Mouse (Mus musculus): ENCODE results near the gene A930004D18Rik. TPM values are rescaled to one million over a fixed set of nuclear protein-coding genes. Genes with fewer than 3 reads are reported as not detected.

The A930004D18Rik gene
- total and polyA plus RNA-seq, 3 experiments = 0.39 to 1.8 TPM; not detected in 1

DNA sequence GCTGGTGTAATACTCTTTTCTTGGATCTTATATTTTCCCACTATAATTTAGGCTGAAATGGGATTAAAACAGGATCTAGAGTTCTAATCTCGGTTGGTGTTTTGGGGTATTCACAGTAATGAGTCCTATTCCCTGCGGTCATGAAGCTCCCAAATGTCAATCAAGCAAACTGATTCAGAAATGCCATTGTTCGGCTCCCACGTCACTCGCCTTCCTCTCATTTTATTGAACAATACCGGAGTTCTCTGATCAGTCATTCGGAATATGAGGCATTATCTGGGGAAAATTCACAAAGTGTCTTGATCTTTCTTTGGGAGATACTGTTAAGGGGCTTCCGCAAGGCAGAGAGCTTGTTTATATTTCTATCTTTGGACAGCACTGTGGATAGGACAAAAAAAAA lies 7.0 kb downstream of the A930004D18Rik start:
- DNase-seq (ENCODE audit: low read depth, low spot score) = no peak
- H3K27me3 ChIP-seq (ENCODE audit: control insufficient read depth in 1 of 2, insufficient read depth in 2 of 2, low read length in 2 of 2) = peaks cover 6 to 17% of the 10 kb centered on the region in 2 experiments
- no peak overlapping the region for H3K4me3 ChIP-seq (ENCODE audit: control insufficient read depth in 1 of 2, insufficient read depth in 1 of 2, low read depth in 2 of 2, low read length in 2 of 2)
- peaks cover 0 to 5% of the 10 kb centered on the region in 2 experiments; a peak in 1 of 4 replicates for H3K4me1 ChIP-seq (ENCODE audit: control insufficient read depth in 1 of 2, insufficient read depth in 2 of 2, low read length in 2 of 2)
- no peak overlapping the region for H3K27ac ChIP-seq (ENCODE audit: control insufficient read depth, low read depth, low read length)
- no peaks in the 10 kb centered on the region for H3K9me3 ChIP-seq (replicated peaks; ENCODE audit: insufficient read depth, low read length)
- no peaks in the 10 kb centered on the region for H3K36me3 ChIP-seq (ENCODE audit: control insufficient read depth in 1 of 2, insufficient read depth in 2 of 2, low read length in 2 of 2)
- TF ChIP-seq TCF12 (IDR thresholded peaks at IDR 0.05; ENCODE audit: low read depth, low read length) = no peak
- no peak for TF ChIP-seq MYB (IDR thresholded peaks at IDR 0.05; ENCODE audit: low read depth, low read length)
- TF ChIP-seq USF1 (IDR thresholded peaks at IDR 0.05; ENCODE audit: low read depth, low read length) = no peak
- TF ChIP-seq MEF2A (IDR thresholded peaks at IDR 0.05; ENCODE audit: extremely low read depth, insufficient replicate concordance, low read depth, low read length, poor library complexity, severe bottlenecking) = no peak
- no peak for TF ChIP-seq TAL1 (IDR thresholded peaks at IDR 0.05; ENCODE audit: low read length)
- TF ChIP-seq GABPA (IDR thresholded peaks at IDR 0.05; ENCODE audit: low read depth, low read length) = no peak
- TF ChIP-seq NRF1 (IDR thresholded peaks at IDR 0.05; ENCODE audit: insufficient read depth, low read depth, low read length, poor library complexity, severe bottlenecking) = no peak
- no peak for TF ChIP-seq GATA1 (IDR thresholded peaks at IDR 0.05; ENCODE audit: low read depth, low read length)
- no peak for TF ChIP-seq ZNF384 (IDR thresholded peaks at IDR 0.05; ENCODE audit: low read depth, low read length)
- no peak for TF ChIP-seq UBTF (IDR thresholded peaks at IDR 0.05; ENCODE audit: borderline replicate concordance, insufficient read depth, low read depth, low read length)
- no peak for TF ChIP-seq ZKSCAN1 (IDR thresholded peaks at IDR 0.05; ENCODE audit: low read depth, low read length)
- no peak for TF ChIP-seq BHLHE40 (IDR thresholded peaks at IDR 0.05; ENCODE audit: borderline replicate concordance, low read depth, low read length)
- no peak for TF ChIP-seq CHD1 (IDR thresholded peaks at IDR 0.05; ENCODE audit: low read depth, low read length)
- TF ChIP-seq HCFC1 (IDR thresholded peaks at IDR 0.05; ENCODE audit: low read depth, low read length) = no peak
- no peak for TF ChIP-seq KAT2A (conservative IDR thresholded peaks at IDR 0.05; ENCODE audit: low read depth, low read length)
- no peak for TF ChIP-seq SIN3A (IDR thresholded peaks at IDR 0.05; ENCODE audit: low read length)
- TF ChIP-seq POLR2A (IDR thresholded peaks at IDR 0.05; ENCODE audit: control insufficient read depth in 1 of 2, insufficient read depth in 1 of 2, low read depth in 1 of 2, low read length in 2 of 2, poor library complexity in 1 of 2) = no peak
- TF ChIP-seq SMC3 (IDR thresholded peaks at IDR 0.05; ENCODE audit: low read depth, low read length) = no peak
- TF ChIP-seq MAFK (IDR thresholded peaks at IDR 0.05; ENCODE audit: borderline replicate concordance, low read depth, low read length) = no peak
- TF ChIP-seq POLR2AphosphoS5 (IDR thresholded peaks at IDR 0.05; ENCODE audit: borderline replicate concordance, low read depth, low read length) = no peak
- H3K9ac ChIP-seq (ENCODE audit: control insufficient read depth, low read depth, low read length, poor library complexity, severe bottlenecking) = no peak overlapping the region
- no peaks in the 10 kb centered on the region for H3K79me2 ChIP-seq (ENCODE audit: control insufficient read depth, insufficient read depth, low read length, poor library complexity)

DNA sequence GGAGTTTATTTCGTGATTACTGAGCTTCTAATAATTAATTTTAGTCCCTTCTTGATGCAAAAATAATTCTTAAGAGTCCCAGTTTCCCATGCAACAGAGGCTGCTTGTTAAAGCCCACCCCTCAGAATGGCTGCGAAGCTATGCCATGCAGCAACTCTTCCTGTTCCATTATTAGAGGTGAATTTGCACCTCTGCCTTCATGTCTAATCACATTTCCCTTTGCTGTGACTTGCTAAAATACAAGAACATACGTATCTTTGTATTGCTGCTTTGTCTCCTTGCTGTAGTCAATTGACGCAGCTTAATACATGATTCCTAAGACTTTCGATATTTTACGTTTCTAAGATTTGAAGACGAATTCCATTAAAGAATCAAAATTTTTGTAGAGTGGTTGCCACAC lies 7.9 kb downstream of the A930004D18Rik start:
- Histone ChIP-seq H3K9ac (ENCODE audit: control insufficient read depth, low read depth, low read length, poor library complexity, severe bottlenecking) (no peak overlapping the region), H3K36me3 (ENCODE audit: control insufficient read depth in 1 of 2, insufficient read depth in 2 of 2, low read length in 2 of 2) (no peaks in the 10 kb centered on the region), H3K4me3 (ENCODE audit: control insufficient read depth in 1 of 2, insufficient read depth in 1 of 2, low read depth in 2 of 2, low read length in 2 of 2) (no peak overlapping the region), H3K27me3 (ENCODE audit: control insufficient read depth in 1 of 2, insufficient read depth in 2 of 2, low read length in 2 of 2) (peaks cover 6 to 15% of the 10 kb centered on the region in 2 experiments), H3K4me1 (ENCODE audit: control insufficient read depth in 1 of 2, insufficient read depth in 2 of 2, low read length in 2 of 2) (peaks cover 0 to 5% of the 10 kb centered on the region in 2 experiments; a peak in 1 of 4 replicates), H3K27ac (ENCODE audit: control insufficient read depth, low read depth, low read length) (no peak overlapping the region), H3K79me2 (ENCODE audit: control insufficient read depth, insufficient read depth, low read length, poor library complexity) (no peaks in the 10 kb centered on the region), H3K9me3 (replicated peaks; ENCODE audit: insufficient read depth, low read length) (no peaks in the 10 kb centered on the region)
- DNase-seq (ENCODE audit: low read depth, low spot score) = no peak
- TF ChIP-seq ZKSCAN1 (IDR thresholded peaks at IDR 0.05; ENCODE audit: low read depth, low read length) (no peak), KAT2A (conservative IDR thresholded peaks at IDR 0.05; ENCODE audit: low read depth, low read length) (no peak), POLR2A (IDR thresholded peaks at IDR 0.05; ENCODE audit: control insufficient read depth in 1 of 2, insufficient read depth in 1 of 2, low read depth in 1 of 2, low read length in 2 of 2, poor library complexity in 1 of 2) (no peak), RCOR1 (IDR thresholded peaks at IDR 0.05; ENCODE audit: low read depth, low read length) (no peak), CHD2 (IDR thresholded peaks at IDR 0.05; ENCODE audit: low read length) (no peak), JUND (IDR thresholded peaks at IDR 0.05; ENCODE audit: low read depth, low read length) (no peak), POLR2AphosphoS2 (IDR thresholded peaks at IDR 0.05; ENCODE audit: low read length) (no peak), TAL1 (IDR thresholded peaks at IDR 0.05; ENCODE audit: low read length) (no peak), USF2 (IDR thresholded peaks at IDR 0.05; ENCODE audit: borderline replicate concordance in 1 of 2, insufficient read depth in 1 of 2, low read depth in 1 of 2, low read length in 2 of 2) (no peak), CTCF (IDR thresholded peaks at IDR 0.05 in 2 of 3, conservative IDR thresholded peaks at IDR 0.05 in 1 of 3; ENCODE audit: control insufficient read depth in 1 of 3, insufficient read depth in 1 of 3, low read depth in 2 of 3, low read length in 3 of 3, poor library complexity in 1 of 3, severe bottlenecking in 1 of 3) (no peak), HCFC1 (IDR thresholded peaks at IDR 0.05; ENCODE audit: low read depth, low read length) (no peak), MXI1 (IDR thresholded peaks at IDR 0.05; ENCODE audit: low read depth, low read length) (no peak), MAFK (IDR thresholded peaks at IDR 0.05; ENCODE audit: borderline replicate concordance, low read depth, low read length) (no peak), BHLHE40 (IDR thresholded peaks at IDR 0.05; ENCODE audit: borderline replicate concordance, low read depth, low read length) (no peak)
